Mouse (Mus musculus): Measurements from ENCODE around the gene Fam76b.
A peak's percentile ranks its signal among the peaks of the same experiment; 100 is the strongest.

Gene Fam76b

GRCm38 (mm10) chr9:13871631-13872030, 44.1 kb downstream of the Fam76b start:
- no peak for DNase-seq (ENCODE audit: low spot score)

- DNase-seq (ENCODE audit: low spot score), result no peak
Measured at GRCm38 (mm10) chr9:13874359-13874758, 46.8 kb downstream of the Fam76b start.

- no peak for DNase-seq (ENCODE audit: low spot score)
Measured at GRCm38 (mm10) chr9:13875340-13875739, 47.8 kb downstream of the Fam76b start.

GRCm38 (mm10) chr9:13880761-13881160, 53.2 kb downstream of the Fam76b start:
- no peak for DNase-seq (ENCODE audit: low spot score)

GRCm38 (mm10) chr9:13882478-13882877, 55.0 kb downstream of the Fam76b start:
- no peak for DNase-seq (ENCODE audit: low spot score)

- no peak for DNase-seq (ENCODE audit: low spot score)
Measured at GRCm38 (mm10) chr9:13888981-13889380, 61.5 kb downstream of the Fam76b start.

GRCm38 (mm10) chr9:13889657-13890056, 62.1 kb downstream of the Fam76b start:
- DNase-seq (ENCODE audit: low spot score), result peak; percentile 76

GRCm38 (mm10) chr9:13890171-13890570, 62.7 kb downstream of the Fam76b start:
- DNase-seq (ENCODE audit: low spot score), result no peak

- no peak for DNase-seq (ENCODE audit: low spot score)
Measured at GRCm38 (mm10) chr9:13891888-13892287, 64.4 kb downstream of the Fam76b start.

GRCm38 (mm10) chr9:13893044-13893443, 65.5 kb downstream of the Fam76b start:
- DNase-seq (ENCODE audit: low spot score), result no peak

GRCm38 (mm10) chr9:13894491-13894890, 67.0 kb downstream of the Fam76b start:
- no peak for DNase-seq (ENCODE audit: low spot score)

- DNase-seq (ENCODE audit: low spot score), result no peak
Measured at GRCm38 (mm10) chr9:13894936-13895335, 67.4 kb downstream of the Fam76b start.

GRCm38 (mm10) chr9:13896055-13896454, 68.5 kb downstream of the Fam76b start:
- DNase-seq (ENCODE audit: low spot score), result no peak

- DNase-seq (ENCODE audit: low spot score), result no peak
Measured at GRCm38 (mm10) chr9:13898510-13899305, 71.2 kb downstream of the Fam76b start.

- no peak for DNase-seq (ENCODE audit: low spot score)
Measured at GRCm38 (mm10) chr9:13902030-13902429, 74.5 kb downstream of the Fam76b start.

- no peak for DNase-seq (ENCODE audit: low spot score)
Measured at GRCm38 (mm10) chr9:13904091-13904779, 76.7 kb downstream of the Fam76b start.
